Mouse (Mus musculus) stomach, embryonic 14.5 days (tissue): ENCODE measurements at regions not wholly inside any gene's neighbourhood (a gene's known extent, or its start where the extent isn't known, plus 50 kb on each side); places are given as distances from the start of the nearest gene placed in this dataset.
"Not testable (repeated sequence)": the region's sequence is repeated elsewhere in the genome, so short reads cannot be mapped to it uniquely, and the experiment has no call there.

ENCODE experiments used
- ATAC-seq: fragments of 200-750 bp; cut with Nextera tagmentation; 2 replicates; pipeline ENCODE4 v1.8.0; 2017; ENCODE audit warnings: low read depth, moderate TSS enrichment; ENCODE audit not compliant: insufficient number of reproducible peaks, insufficient read depth, low FRiP score
- H3K27ac ChIP-seq: fragments of 300-500 bp; sonication (generic); 2 replicates; pipeline ENCODE4 v1.5.1; 2014; ENCODE audit warnings: mild to moderate bottlenecking, low read length, moderate library complexity, mixed read lengths
- H3K27me3 ChIP-seq: fragments of 300-500 bp; sonication (generic); 2 replicates; pipeline ENCODE4 v1.6.1; 2014; ENCODE audit warnings: low read length, control low read depth, mixed read lengths; ENCODE audit not compliant: control insufficient read depth, insufficient read depth
- H3K36me3 ChIP-seq: fragments of 300-500 bp; sonication (generic); 2 replicates; pipeline ENCODE4 v1.6.1; 2014; ENCODE audit warnings: mild to moderate bottlenecking, control low read depth, low read length, moderate library complexity, mixed read lengths; ENCODE audit not compliant: control insufficient read depth, insufficient read depth
- H3K4me1 ChIP-seq: fragments of 300-500 bp; sonication (generic); 2 replicates; pipeline ENCODE4 v1.6.1; 2014; ENCODE audit warnings: low read length, control low read depth, mixed read lengths; ENCODE audit not compliant: control insufficient read depth, insufficient read depth
- H3K4me2 ChIP-seq: fragments of 300-500 bp; sonication (generic); replicated peaks from 2 replicates; pipeline ENCODE4 v1.6.1; 2014; ENCODE audit warnings: low read depth, low read length, control low read depth
- H3K4me3 ChIP-seq: fragments of 300-500 bp; sonication (generic); 2 replicates; pipeline ENCODE4 v1.5.1; 2014; ENCODE audit warnings: low read depth, low read length, control low read depth
- H3K9ac ChIP-seq: fragments of 300-500 bp; sonication (generic); replicated peaks from 2 replicates; pipeline ENCODE4 v1.6.1; 2014; ENCODE audit warnings: low read depth, mild to moderate bottlenecking, control low read depth, low read length, moderate library complexity, mixed read lengths
- H3K9me3 ChIP-seq: fragments of 300-500 bp; sonication (generic); 2 replicates; pipeline ENCODE4 v1.6.1; 2016; ENCODE audit warnings: low read depth, low read length, control low read depth; ENCODE audit not compliant: control insufficient read depth
- WGBS: fragments of 180-500 bp; shearing (Covaris S2); extraction: QIAGEN DNeasy Blood & Tissue Kit; methylation state at CpG from one replicate; pipeline ENCODE4 v1.1.7; 2014; 5-methylcytosine and 5-hydroxymethylcytosine counted together

DNA sequence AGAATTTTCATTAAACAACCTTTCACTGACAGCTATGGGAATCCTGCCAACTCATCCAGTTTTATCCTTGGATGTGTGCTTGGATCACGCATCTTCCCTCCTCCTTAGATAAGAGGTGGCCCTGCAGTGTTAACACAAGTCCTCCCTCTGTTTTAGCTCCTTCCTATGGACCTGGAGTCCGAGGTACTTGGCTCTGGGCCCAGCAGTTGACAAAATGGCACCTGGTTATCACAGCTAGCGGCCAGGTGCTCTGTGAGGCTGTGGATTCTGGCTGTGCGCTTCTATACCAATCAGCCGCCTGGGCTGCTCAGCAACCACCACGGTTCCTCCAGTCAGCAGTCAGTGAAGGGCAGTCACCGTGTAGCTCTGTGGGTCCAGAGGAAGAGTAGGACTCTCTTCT lies 157.4 kb downstream of the Prdm2 start:
- Histone ChIP-seq H3K9me3 (no peaks in the 10 kb centered on the region), H3K4me2 (no peak overlapping the region), H3K4me3 (no peak overlapping the region), H3K27me3 (no peaks in the 10 kb centered on the region), H3K4me1 (no peaks in the 10 kb centered on the region), H3K27ac (no peak overlapping the region), H3K36me3 (no peaks in the 10 kb centered on the region), H3K9ac (no peak overlapping the region)
- 78% methylated on average over 7 of the region's 7 CpGs for WGBS
- ATAC-seq = peak; percentile 23; the same call in 1 of the 2 replicates

DNA sequence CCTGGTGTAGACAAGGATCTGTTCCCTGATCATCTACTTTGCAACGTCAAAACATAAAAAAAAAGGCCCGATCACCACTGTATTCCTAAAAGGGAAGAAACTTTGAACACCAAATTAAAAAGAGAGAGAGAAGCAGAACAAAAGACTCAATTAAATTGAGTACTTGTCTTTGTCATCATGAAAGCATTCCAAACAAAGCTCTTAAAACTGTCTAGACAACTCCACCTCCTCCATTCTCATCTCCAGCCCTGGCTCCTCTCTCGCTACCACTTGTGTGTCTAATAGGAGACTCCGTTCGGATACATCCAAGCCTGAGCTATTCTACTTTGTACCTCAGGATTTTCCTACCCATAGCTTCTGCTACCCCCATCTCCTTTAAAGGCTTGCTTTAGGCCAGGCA lies 159.8 kb downstream of the Prdm2 start:
- H3K36me3 ChIP-seq = no peaks in the 10 kb centered on the region
- H3K9ac ChIP-seq = no peak overlapping the region
- no peak overlapping the region for H3K27ac ChIP-seq
- H3K4me3 ChIP-seq = no peak overlapping the region
- H3K4me1 ChIP-seq = no peaks in the 10 kb centered on the region
- ATAC-seq = no peak
- H3K9me3 ChIP-seq = no peaks in the 10 kb centered on the region
- 93% methylated on average over 5 of the region's 5 CpGs for WGBS
- H3K27me3 ChIP-seq = no peaks in the 10 kb centered on the region
- no peak overlapping the region for H3K4me2 ChIP-seq

DNA sequence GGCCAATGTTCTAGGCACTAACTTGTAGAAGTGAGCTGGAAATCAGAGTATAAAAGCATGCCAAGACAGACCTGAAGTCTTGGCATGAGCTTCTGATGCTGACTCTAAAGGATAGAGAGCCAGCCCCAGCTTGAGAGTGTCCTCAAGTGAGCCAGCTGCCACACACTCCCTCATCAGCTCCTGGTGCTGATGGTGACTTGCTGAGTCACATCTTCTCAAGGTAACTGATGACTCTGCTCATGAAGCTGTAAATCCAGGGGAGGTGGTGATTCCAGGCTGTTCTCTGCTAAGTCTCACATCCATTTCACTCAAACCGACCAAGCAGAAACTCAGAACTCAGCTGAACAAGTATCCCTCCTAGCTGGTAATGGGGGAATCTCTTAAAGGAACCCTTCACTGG lies 161.6 kb downstream of the Prdm2 start:
- no peaks in the 10 kb centered on the region for H3K27me3 ChIP-seq
- H3K9me3 ChIP-seq = no peaks in the 10 kb centered on the region
- no peak overlapping the region for H3K9ac ChIP-seq
- no peak overlapping the region for H3K4me3 ChIP-seq
- 85% methylated on average over 1 of the region's 1 CpGs for WGBS
- no peaks in the 10 kb centered on the region for H3K36me3 ChIP-seq
- no peak overlapping the region for H3K27ac ChIP-seq
- no peaks in the 10 kb centered on the region for H3K4me1 ChIP-seq
- ATAC-seq = no peak
- no peak overlapping the region for H3K4me2 ChIP-seq

DNA sequence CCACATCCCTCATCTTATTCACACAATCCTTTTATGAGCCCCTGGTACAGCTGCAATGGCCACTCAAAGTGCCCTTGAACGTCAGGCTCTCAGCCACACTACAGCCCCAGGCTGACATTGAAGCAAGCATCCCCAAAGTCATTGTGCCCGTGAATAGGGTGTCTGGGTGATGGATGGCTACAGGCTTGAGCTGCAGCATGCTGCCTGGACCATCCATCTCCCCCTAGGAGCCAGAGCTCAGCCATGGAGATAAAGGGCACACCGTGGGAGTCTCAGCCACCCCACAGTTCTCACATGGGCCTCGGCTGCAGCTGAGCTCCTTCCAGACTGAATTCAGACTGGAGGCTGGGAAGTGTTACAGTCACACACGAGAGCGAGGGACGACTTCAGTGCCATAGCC lies 167.6 kb downstream of the Prdm2 start:
- no peak for ATAC-seq
- WGBS = 31% methylated on average over 7 of the region's 7 CpGs

DNA sequence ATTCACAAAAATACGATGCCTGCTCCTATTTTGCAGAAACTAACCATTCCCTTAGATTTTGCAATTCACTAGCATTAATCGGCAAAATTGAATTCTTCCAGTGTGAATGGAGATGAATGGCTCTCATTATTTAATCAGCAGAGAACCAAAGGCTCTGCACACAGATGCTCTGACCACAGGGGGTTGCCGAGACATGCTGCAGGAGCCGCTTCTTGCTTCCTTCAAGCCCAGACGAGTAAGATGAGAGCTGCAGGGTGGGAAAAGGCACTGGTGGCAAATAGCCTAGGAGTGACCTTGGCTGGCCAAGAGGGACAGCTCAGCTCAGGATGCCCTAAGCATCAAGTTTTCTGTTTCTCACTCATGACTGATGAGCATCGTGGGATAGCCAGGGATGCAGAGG lies 170.0 kb downstream of the Prdm2 start:
- no peak overlapping the region for H3K4me2 ChIP-seq
- H3K36me3 ChIP-seq = no peaks in the 10 kb centered on the region
- no peaks in the 10 kb centered on the region for H3K9me3 ChIP-seq
- no peak overlapping the region for H3K9ac ChIP-seq
- WGBS = 55% methylated on average over 6 of the region's 6 CpGs
- no peak overlapping the region for H3K27ac ChIP-seq
- no peak for ATAC-seq
- no peaks in the 10 kb centered on the region for H3K4me1 ChIP-seq
- no peaks in the 10 kb centered on the region for H3K27me3 ChIP-seq
- no peak overlapping the region for H3K4me3 ChIP-seq

More for the DNA sequence above, 167.6 kb downstream of the Prdm2 start:
- Histone ChIP-seq H3K9ac (no peak overlapping the region), H3K4me1 (no peaks in the 10 kb centered on the region), H3K36me3 (no peaks in the 10 kb centered on the region), H3K27ac (no peak overlapping the region), H3K9me3 (no peaks in the 10 kb centered on the region), H3K27me3 (no peaks in the 10 kb centered on the region), H3K4me3 (no peak overlapping the region), H3K4me2 (no peak overlapping the region)

DNA sequence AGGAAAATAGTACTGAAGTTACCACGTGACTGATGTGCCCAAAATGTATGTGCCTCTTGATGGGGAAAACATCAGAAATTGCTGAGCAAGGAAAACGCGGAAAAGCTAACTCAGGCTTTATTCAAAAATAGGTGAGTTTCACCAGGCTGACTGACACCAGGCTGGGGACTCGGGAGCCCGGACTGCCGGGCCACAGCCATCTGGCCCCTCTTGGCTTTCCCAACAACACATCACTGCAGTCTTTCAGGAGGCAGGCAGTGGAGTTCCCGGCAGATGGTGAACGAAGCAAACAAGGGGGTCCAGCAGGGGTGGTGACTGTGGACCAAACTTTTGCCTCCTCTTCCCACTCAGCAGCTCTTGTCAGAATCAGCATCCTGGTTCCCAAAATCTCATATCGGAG lies 174.2 kb downstream of the Prdm2 start:
- 69% methylated on average over 9 of the region's 9 CpGs for WGBS
- Histone ChIP-seq H3K4me3 (no peak overlapping the region), H3K27ac (no peak overlapping the region), H3K27me3 (no peaks in the 10 kb centered on the region), H3K36me3 (no peaks in the 10 kb centered on the region), H3K4me1 (no peaks in the 10 kb centered on the region), H3K9ac (no peak overlapping the region), H3K9me3 (no peaks in the 10 kb centered on the region), H3K4me2 (no peak overlapping the region)
- ATAC-seq = no peak

DNA sequence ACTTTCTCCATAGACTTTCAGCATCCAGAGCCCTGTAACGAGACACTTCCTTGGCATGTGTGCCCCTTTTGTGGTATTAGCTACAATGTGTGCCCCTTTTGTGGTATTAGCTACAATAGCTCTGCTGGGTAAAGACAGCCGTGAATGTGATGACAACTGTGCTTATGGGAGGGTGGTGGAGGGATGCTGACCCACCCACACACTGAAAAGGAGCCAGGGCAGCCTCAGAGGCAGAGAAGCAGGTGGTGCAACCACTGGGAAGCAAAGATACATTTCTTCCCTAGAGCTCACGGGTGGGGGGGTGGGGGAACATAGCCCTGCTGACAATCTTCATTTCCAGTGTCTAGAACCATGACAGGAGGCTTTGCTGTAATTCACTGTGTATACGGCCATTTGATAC lies 176.1 kb downstream of the Prdm2 start:
- no peak for ATAC-seq
- no peak overlapping the region for H3K4me3 ChIP-seq
- WGBS = 61% methylated on average over 4 of the region's 4 CpGs
- H3K27ac ChIP-seq = no peak overlapping the region
- no peaks in the 10 kb centered on the region for H3K36me3 ChIP-seq
- no peak overlapping the region for H3K9ac ChIP-seq
- no peaks in the 10 kb centered on the region for H3K9me3 ChIP-seq
- H3K4me1 ChIP-seq = no peaks in the 10 kb centered on the region
- no peaks in the 10 kb centered on the region for H3K27me3 ChIP-seq
- no peak overlapping the region for H3K4me2 ChIP-seq

DNA sequence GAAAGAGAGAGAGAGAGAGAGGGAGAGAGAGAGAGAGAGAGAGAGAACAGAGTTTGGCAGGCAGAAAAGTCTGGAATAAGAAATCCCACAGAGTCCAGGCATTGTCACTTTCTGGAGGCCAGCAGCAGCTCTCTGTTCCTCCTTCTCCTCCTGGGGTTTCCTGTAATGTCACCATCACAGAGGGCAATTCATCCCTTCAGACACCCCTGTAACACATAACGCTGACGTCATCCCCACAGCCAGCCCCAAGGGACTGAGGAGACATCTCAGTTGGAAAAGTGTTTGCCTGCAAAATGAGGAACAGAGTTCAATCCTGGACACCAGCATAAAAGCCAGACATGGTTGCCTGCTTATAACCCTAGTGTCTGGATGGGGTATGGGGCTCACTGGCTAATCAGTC lies 177.7 kb downstream of the Prdm2 start:
- H3K4me1 ChIP-seq, H3K9me3 ChIP-seq, H3K4me2 ChIP-seq, H3K9ac ChIP-seq, H3K4me3 ChIP-seq, H3K36me3 ChIP-seq, ATAC-seq, H3K27me3 ChIP-seq, H3K27ac ChIP-seq: not testable (repeated sequence)
- 74% methylated on average over 2 of the region's 2 CpGs for WGBS

DNA sequence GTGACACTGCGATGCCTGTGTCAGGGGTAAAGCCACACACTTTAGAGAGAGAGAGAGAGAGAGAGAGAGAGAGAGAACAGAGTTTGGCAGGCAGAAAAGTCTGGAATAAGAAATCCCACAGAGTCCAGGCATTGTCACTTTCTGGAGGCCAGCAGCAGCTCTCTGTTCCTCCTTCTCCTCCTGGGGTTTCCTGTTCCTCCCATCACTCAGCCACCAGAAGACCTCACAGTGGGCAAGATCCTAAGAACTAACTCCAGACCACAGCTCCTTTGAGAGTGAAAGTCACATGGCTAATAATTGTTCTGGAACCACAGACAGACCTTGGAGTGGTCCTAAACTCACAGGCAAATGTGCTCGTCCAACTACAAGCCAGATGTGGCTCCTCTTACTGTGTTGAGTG lies 178.5 kb downstream of the Prdm2 start:
- H3K27ac ChIP-seq, H3K27me3 ChIP-seq, H3K36me3 ChIP-seq, H3K4me1 ChIP-seq, H3K4me2 ChIP-seq, H3K9ac ChIP-seq, H3K9me3 ChIP-seq, ATAC-seq, H3K4me3 ChIP-seq: not testable (repeated sequence)
- WGBS = 89% methylated on average over 2 of the region's 2 CpGs
